Mouse (Mus musculus) liver, embryonic 13.5 days (tissue): Measurements from ENCODE around the gene Olfr774. TPM values are rescaled to one million over a fixed set of nuclear protein-coding genes. Genes with fewer than 3 reads are reported as not detected.
"Not testable (repeated sequence)": the region's sequence is repeated elsewhere in the genome, so short reads cannot be mapped to it uniquely, and the experiment has no call there.

Experiments
- ATAC-seq: fragments of 200-750 bp; cut with Nextera tagmentation; 2 replicates; pipeline ENCODE4 v1.8.0; 2017; ENCODE audit warnings: low read depth, mild to moderate bottlenecking, moderate number of reproducible peaks, moderate library complexity
- DNase-seq: peaks from one replicate; pipeline ENCODE4 v3.0.0; 2022
- H3K27ac ChIP-seq: fragments of 300-500 bp; sonication (generic); 2 replicates; pipeline ENCODE4 v1.5.1; 2015; ENCODE audit warnings: moderate library complexity, mild to moderate bottlenecking, inconsistent platforms
- H3K27me3 ChIP-seq: fragments of 300-500 bp; sonication (generic); 2 replicates; pipeline ENCODE4 v1.6.1; 2015; ENCODE audit warnings: mild to moderate bottlenecking, inconsistent platforms
- H3K36me3 ChIP-seq: fragments of 300-500 bp; sonication (generic); 2 replicates; pipeline ENCODE4 v1.6.1; 2015; ENCODE audit warnings: mild to moderate bottlenecking, inconsistent platforms
- H3K4me1 ChIP-seq: fragments of 300-500 bp; sonication (generic); replicated peaks from 2 replicates; pipeline ENCODE4 v1.6.1; 2015; ENCODE audit warnings: inconsistent platforms
- H3K4me2 ChIP-seq: fragments of 300-500 bp; sonication (generic); 2 replicates; pipeline ENCODE4 v1.6.1; 2015; ENCODE audit warnings: inconsistent platforms, mild to moderate bottlenecking, moderate library complexity
- H3K4me3 ChIP-seq: fragments of 300-500 bp; sonication (generic); replicated peaks from 2 replicates; pipeline ENCODE4 v1.5.1; 2015; ENCODE audit warnings: mild to moderate bottlenecking, inconsistent platforms
- H3K9ac ChIP-seq: fragments of 300-500 bp; sonication (generic); 2 replicates; pipeline ENCODE4 v1.6.1; 2015; ENCODE audit warnings: mild to moderate bottlenecking, inconsistent platforms
- H3K9me3 ChIP-seq: fragments of 300-500 bp; sonication (generic); replicated peaks from 2 replicates; pipeline ENCODE4 v1.6.1; 2016; ENCODE audit warnings: inconsistent platforms
- WGBS: fragments of 180-500 bp; shearing (Covaris S2); methylation state at CpG from one replicate; pipeline ENCODE4 v1.1.7; 2015; ENCODE audit not compliant: insufficient replicate concordance; 5-methylcytosine and 5-hydroxymethylcytosine counted together
- polyA plus RNA-seq: library from polyadenylated mRNA; unstranded; fragments of >200 nt; fragmentation: Nextera tagmentation; extraction: Ambion mirVana; gene quantifications from 2 replicates; pipeline ENCODE4 v1.2.1, GENCODE M21; 2015

Gene Olfr774
- not detected in 2 replicates for polyA plus RNA-seq

GRCm38 (mm10) chr10:129235904-129236303 lies at the start of gene Olfr774:
TSS of gene Olfr774 (plus strand) at chr10:129236204.
- no peaks in the 10 kb centered on the region for H3K27me3 ChIP-seq
- H3K4me3 ChIP-seq: no peak within 1 kb of the TSS
- H3K36me3 ChIP-seq: no peaks in the 10 kb centered on the region
- DNase-seq: no peak
- H3K4me1 ChIP-seq: no peaks in the 10 kb centered on the region
- H3K4me2 ChIP-seq: no peak within 1 kb of the TSS
- no peak within 1 kb of the TSS for H3K27ac ChIP-seq
- no peak within 1 kb of the TSS for H3K9ac ChIP-seq
- H3K9me3 ChIP-seq: 0 out of 2 replicates have a peak, but pooled peaks cover 8% of the 10 kb centered on the region
- 39% methylated on average over 2 of the region's 2 CpGs for WGBS
- no peak for ATAC-seq

- H3K9ac ChIP-seq, ATAC-seq, H3K27ac ChIP-seq: not testable (repeated sequence)
These were observed 48.7 kb upstream of the Olfr774 start, which contains the start of gene Olfr773 for GRCm38 (mm10) chr10:129187319-129187718. TSS of gene Olfr773 (minus strand) at chr10:129187419.

GRCm38 (mm10) chr10:129230737-129231136 lies 5.3 kb upstream of the Olfr774 start:
- Histone ChIP-seq H3K27me3 (no peaks in the 10 kb centered on the region), H3K36me3 (no peaks in the 10 kb centered on the region), H3K4me2 (no peak overlapping the region), H3K9ac (no peak overlapping the region), H3K27ac (no peak overlapping the region), H3K4me3 (no peak overlapping the region), H3K9me3 (peaks cover 21% of the 10 kb centered on the region), H3K4me1 (no peaks in the 10 kb centered on the region)
- 39% methylated on average over 1 of the region's 1 CpGs for WGBS
- DNase-seq (no peak), ATAC-seq (no peak)

More at GRCm38 (mm10) chr10:129187319-129187718, 48.7 kb upstream of the Olfr774 start, which contains the start of gene Olfr773:
- not testable (repeated sequence) for H3K4me3 ChIP-seq, H3K9me3 ChIP-seq, DNase-seq, H3K4me2 ChIP-seq, H3K36me3 ChIP-seq, H3K4me1 ChIP-seq, H3K27me3 ChIP-seq

- 36% methylated on average over 3 of the region's 3 CpGs for WGBS
These were observed 12.1 kb downstream of the Olfr774 start, which contains the start of gene Olfr775 for GRCm38 (mm10) chr10:129248112-129248511. TSS of gene Olfr775 (plus strand) at chr10:129248412.

GRCm38 (mm10) chr10:129258827-129259226 lies 22.8 kb downstream of the Olfr774 start, which contains the start of gene Olfr776:
TSS of gene Olfr776 (plus strand) at chr10:129259127.
- no peaks in the 10 kb centered on the region for H3K4me1 ChIP-seq
- DNase-seq (no peak), ATAC-seq (no peak)
- H3K27me3 ChIP-seq: no peaks in the 10 kb centered on the region
- H3K36me3 ChIP-seq: no peaks in the 10 kb centered on the region
- 0 out of 2 replicates have a peak, but pooled peaks cover 3% of the 10 kb centered on the region for H3K9me3 ChIP-seq
- no peak within 1 kb of the TSS for H3K27ac ChIP-seq
- H3K4me2 ChIP-seq: no peak within 1 kb of the TSS
- H3K4me3 ChIP-seq: no peak within 1 kb of the TSS
- no peak within 1 kb of the TSS for H3K9ac ChIP-seq

More at GRCm38 (mm10) chr10:129248112-129248511, 12.1 kb downstream of the Olfr774 start, which contains the start of gene Olfr775:
- no peak for ATAC-seq
- Histone ChIP-seq H3K4me3 (no peak within 1 kb of the TSS), H3K27ac (no peak within 1 kb of the TSS), H3K4me2 (no peak within 1 kb of the TSS), H3K36me3 (no peaks in the 10 kb centered on the region), H3K9ac (no peak within 1 kb of the TSS), H3K9me3 (no peaks in the 10 kb centered on the region), H3K4me1 (no peaks in the 10 kb centered on the region), H3K27me3 (no peaks in the 10 kb centered on the region)
- no peak for DNase-seq

- no peaks in the 10 kb centered on the region for H3K4me1 ChIP-seq
- no peaks in the 10 kb centered on the region for H3K36me3 ChIP-seq
- WGBS: 70% methylated on average over 2 of the region's 2 CpGs
- H3K27ac ChIP-seq: no peak within 1 kb of the TSS
- DNase-seq (no peak), ATAC-seq (no peak)
- H3K27me3 ChIP-seq: no peaks in the 10 kb centered on the region
- H3K4me2 ChIP-seq: no peak within 1 kb of the TSS
- H3K4me3 ChIP-seq: no peak within 1 kb of the TSS
- H3K9ac ChIP-seq: no peak within 1 kb of the TSS
- H3K9me3 ChIP-seq: no peaks in the 10 kb centered on the region
These were observed 35.1 kb downstream of the Olfr774 start, which contains the start of gene Olfr777 for GRCm38 (mm10) chr10:129271081-129271535. TSS of gene Olfr777 (minus strand) at chr10:129271485.

Other genes with a start within 250 kb of the Olfr774 start
- not detected in 2 replicates for gene Olfr9, start 246.8 kb upstream of the Olfr774 start, polyA plus RNA-seq
- not detected in 2 replicates for gene Olfr763, start 225.4 kb upstream of the Olfr774 start, polyA plus RNA-seq
- gene Olfr764-ps1, start 196.3 kb upstream of the Olfr774 start, polyA plus RNA-seq: not detected in 2 replicates
- not detected in 2 replicates for gene Olfr765, start 186.2 kb upstream of the Olfr774 start, polyA plus RNA-seq
- gene Olfr766-ps1, start 167.2 kb upstream of the Olfr774 start, polyA plus RNA-seq: not detected in 2 replicates
- gene Olfr767, start 153.3 kb upstream of the Olfr774 start, polyA plus RNA-seq: not detected in 2 replicates
- not detected in 2 replicates for gene Olfr768, start 136.8 kb upstream of the Olfr774 start, polyA plus RNA-seq
- gene Olfr769, start 118.3 kb upstream of the Olfr774 start, polyA plus RNA-seq: not detected in 2 replicates
- gene Olfr770, start 97.2 kb upstream of the Olfr774 start, polyA plus RNA-seq: not detected in 2 replicates
- not detected in 2 replicates for gene Olfr771, start 71.5 kb upstream of the Olfr774 start, polyA plus RNA-seq
- not detected in 2 replicates for gene Olfr772, start 58.3 kb upstream of the Olfr774 start, polyA plus RNA-seq
- gene Olfr773, start 48.8 kb upstream of the Olfr774 start, polyA plus RNA-seq: not detected in 2 replicates
- gene Olfr775, start 12.2 kb downstream of the Olfr774 start, polyA plus RNA-seq: not detected in 2 replicates
- gene Olfr776, start 22.9 kb downstream of the Olfr774 start, polyA plus RNA-seq: not detected in 2 replicates
- gene Olfr777, start 35.3 kb downstream of the Olfr774 start, polyA plus RNA-seq: not detected in 2 replicates
- gene Olfr780, start 81.9 kb downstream of the Olfr774 start, polyA plus RNA-seq: not detected in 2 replicates
- gene Olfr781, start 92.7 kb downstream of the Olfr774 start, polyA plus RNA-seq: not detected in 2 replicates
- gene Olfr782, start 112.6 kb downstream of the Olfr774 start, polyA plus RNA-seq: not detected in 2 replicates
- 0.03 TPM in 1 of 2 replicates, not detected in the other for gene Olfr784, start 147.9 kb downstream of the Olfr774 start, polyA plus RNA-seq
- gene Olfr785, start 169.2 kb downstream of the Olfr774 start, polyA plus RNA-seq: not detected in 2 replicates
- not detected in 2 replicates for gene Olfr786, start 191.1 kb downstream of the Olfr774 start, polyA plus RNA-seq
- gene Olfr787, start 225.7 kb downstream of the Olfr774 start, polyA plus RNA-seq: not detected in 2 replicates
- not detected in 2 replicates for gene Olfr788, start 234.8 kb downstream of the Olfr774 start, polyA plus RNA-seq
- gene Olfr789, start 248.5 kb downstream of the Olfr774 start, polyA plus RNA-seq: not detected in 2 replicates